ENCODE assay signal across 7 mouse cellular contexts in the genomic region with DNA sequence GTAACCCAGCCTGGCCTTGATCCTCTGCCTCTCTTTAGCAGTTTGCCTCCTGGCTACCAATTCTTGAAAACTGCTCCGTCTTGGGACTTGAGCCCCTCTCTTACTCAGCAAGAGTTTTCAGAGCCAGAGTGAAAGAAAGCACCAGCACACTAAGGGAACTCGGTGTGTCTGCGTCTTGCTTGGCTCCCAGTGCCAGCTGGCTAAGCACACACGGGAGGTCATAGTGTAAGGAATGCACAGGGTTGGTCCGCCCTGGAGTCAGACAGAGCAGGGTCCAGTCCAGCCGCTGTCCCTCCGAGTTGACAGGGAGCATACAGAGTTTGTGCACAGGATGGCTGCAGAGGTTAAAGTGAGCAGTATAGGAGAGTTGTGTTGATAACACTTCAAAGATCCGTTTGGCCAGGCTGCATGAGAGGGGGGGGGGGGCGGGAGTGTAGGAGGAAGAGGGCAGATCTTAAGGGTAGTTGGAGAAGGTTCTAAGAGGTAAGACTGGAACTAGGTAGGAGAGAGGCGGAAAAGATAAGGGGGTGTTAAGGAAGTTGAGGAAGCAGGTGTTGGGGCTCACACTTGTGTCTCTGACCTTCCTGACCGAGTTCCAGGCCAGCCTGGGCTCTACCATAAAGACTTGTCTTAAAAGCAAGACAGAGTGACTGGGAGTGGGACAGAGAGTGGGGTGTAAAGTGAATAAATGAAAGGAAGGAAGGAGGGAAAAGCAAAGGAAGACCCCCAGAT. TPM values are rescaled to one million over a fixed set of nuclear protein-coding genes. Genes with fewer than 3 reads are reported as not detected.
DNase-seq lines count a peak whose midpoint lies in the region; ATAC-seq and TF ChIP-seq lines count a peak whose summit lies in the region.

No protein-coding gene starts in this region.

- peak overlapping the region; percentile 23; the same call in 1 of the 2 replicates for H3K4me2 ChIP-seq in stomach, embryonic 16.5 days (ENCODE audit: low read depth, low read length)

- H3K9ac ChIP-seq in ES-E14 (ENCODE audit: insufficient read depth, low read depth, low read length, poor library complexity, severe bottlenecking), result peak overlapping the region; percentile 1; the same call in 1 of the 2 replicates
- H3K9ac ChIP-seq in stomach, embryonic 16.5 days (ENCODE audit: low read length), result no peak overlapping the region

- peaks cover 8% of the 10 kb centered on the region; the same call in 1 of the 2 replicates for H3K36me3 ChIP-seq in ES-E14 (ENCODE audit: control insufficient read depth, insufficient read depth, low read length, poor library complexity, severe bottlenecking)
- peaks cover 18% of the 10 kb centered on the region for H3K36me3 ChIP-seq in heart, embryonic 10.5 days
- 0 out of 2 replicates have a peak, but pooled peaks cover 4% of the 10 kb centered on the region for H3K36me3 ChIP-seq in stomach, embryonic 16.5 days (ENCODE audit: control insufficient read depth, insufficient read depth, low read length)

- in situ Hi-C loops in ES-E14 (cut with MboI; ENCODE audit: low sequenced_read_pairs in 2 of 2, unreplicated experiment in 2 of 2), result no loop called here

- DNase-seq in ES-E14 (ENCODE audit: low read depth, low spot score), result no peak
- peak; percentile 28 for DNase-seq in adrenal gland, postnatal 25 days
- peak; percentile 79 for DNase-seq in heart, embryonic 10.5 days (ENCODE audit: low spot score)
- peak; percentile 75 to 89 for DNase-seq in kidney, postnatal 25 days
- DNase-seq in Muller cell, postnatal 12 days (ENCODE audit: inconsistent ontology term), result no peak
- DNase-seq in ovary, postnatal 14 days (ENCODE audit: low spot score), result no peak

- no peak for ATAC-seq in stomach, embryonic 16.5 days (ENCODE audit: insufficient read depth, low FRiP score)

- no peaks in the 10 kb centered on the region for H3K9me3 ChIP-seq in ES-E14 (ENCODE audit: control insufficient read depth, insufficient read depth, low read depth, low read length)
- no peaks in the 10 kb centered on the region for H3K9me3 ChIP-seq in heart, embryonic 10.5 days
- H3K9me3 ChIP-seq in stomach, embryonic 16.5 days (replicated peaks; ENCODE audit: control insufficient read depth, low read length), result no peaks in the 10 kb centered on the region

- peak overlapping the region in 1 of 2 experiments; percentile 3; a peak in 1 of 4 replicates for H3K4me3 ChIP-seq in ES-E14 (ENCODE audit: insufficient read depth in 1 of 2, low read depth in 1 of 2, low read length in 2 of 2, poor library complexity in 1 of 2, severe bottlenecking in 1 of 2)
- H3K4me3 ChIP-seq in heart, embryonic 10.5 days, result peak overlapping the region; percentile 18
- no peak overlapping the region for H3K4me3 ChIP-seq in stomach, embryonic 16.5 days (replicated peaks; ENCODE audit: low read length)

- H3K4me1 ChIP-seq in ES-E14 (ENCODE audit: control insufficient read depth in 2 of 2, insufficient read depth in 2 of 2, low read length in 2 of 2, poor library complexity in 1 of 2), result peaks cover 18 to 31% of the 10 kb centered on the region in 2 experiments
- peaks cover 64% of the 10 kb centered on the region for H3K4me1 ChIP-seq in heart, embryonic 10.5 days
- peaks cover 51% of the 10 kb centered on the region for H3K4me1 ChIP-seq in stomach, embryonic 16.5 days (ENCODE audit: control insufficient read depth, insufficient read depth, low read length)

- 24% methylated on average over 10 of the region's 11 CpGs for WGBS in heart, embryonic 10.5 days
- WGBS in stomach, embryonic 16.5 days, result 33% methylated on average over 11 of the region's 11 CpGs

- no peaks in the 10 kb centered on the region for H3K27me3 ChIP-seq in heart, embryonic 10.5 days (ENCODE audit: insufficient read depth, poor library complexity, severe bottlenecking)
- H3K27me3 ChIP-seq in stomach, embryonic 16.5 days (ENCODE audit: control insufficient read depth, insufficient read depth, low read length), result no peaks in the 10 kb centered on the region

- peak overlapping the region; percentile 88; the same call in 1 of the 2 replicates for H3K27ac ChIP-seq in ES-E14 (ENCODE audit: insufficient read depth, low read depth, low read length, poor library complexity, severe bottlenecking)
- peak overlapping the region; percentile 80 for H3K27ac ChIP-seq in heart, embryonic 10.5 days
- H3K27ac ChIP-seq in stomach, embryonic 16.5 days (ENCODE audit: low read length), result peak overlapping the region; percentile 77

TF ChIP-seq in ES-E14, 5 proteins besides CTCF, POLR2A, EP300 and RAD21:
- TF ChIP-seq MAFK (IDR thresholded peaks at IDR 0.05; ENCODE audit: insufficient read depth, low read depth, low read length) (no peak), ZC3H11A (IDR thresholded peaks at IDR 0.05; ENCODE audit: borderline replicate concordance, low read depth, low read length) (no peak), CHD2 (IDR thresholded peaks at IDR 0.05; ENCODE audit: low read depth, low read length) (no peak), ZNF384 (IDR thresholded peaks at IDR 0.05; ENCODE audit: low read depth, low read length) (no peak), HCFC1 (IDR thresholded peaks at IDR 0.05; ENCODE audit: borderline replicate concordance, insufficient read depth, low read length) (no peak)

RNA-seq across cellular contexts. Expression of a gene that starts 4.6 kb away (rescaled TPM):
- total RNA-seq in ES-E14 (2012; rRNA removed), result 8.5 and 9.8 TPM in 2 replicates
- total RNA-seq in adrenal gland, postnatal 25 days (2021), result 21.6 and 23.5 TPM in 2 replicates
- polyA plus RNA-seq in heart, embryonic 10.5 days (2016; fragmentation: Nextera tagmentation; extraction: Ambion mirVana), result 11.2 and 11.8 TPM in 2 replicates
- 11.6 and 12.4 TPM in 2 replicates for polyA plus RNA-seq in stomach, embryonic 16.5 days (2015; fragmentation: Nextera tagmentation; extraction: Ambion mirVana)

RNA-seq across cellular contexts. Expression of a gene that starts 50.4 kb away (rescaled TPM):
- total RNA-seq in ES-E14 (2012; rRNA removed), result 5.4 and 6.3 TPM in 2 replicates
- total RNA-seq in adrenal gland, postnatal 25 days (2021), result 32.5 and 35.6 TPM in 2 replicates
- polyA plus RNA-seq in heart, embryonic 10.5 days (2016; fragmentation: Nextera tagmentation; extraction: Ambion mirVana), result 41.9 and 60.6 TPM in 2 replicates
- 66.5 and 85.4 TPM in 2 replicates for polyA plus RNA-seq in stomach, embryonic 16.5 days (2015; fragmentation: Nextera tagmentation; extraction: Ambion mirVana)

Comparison
In these comparisons a context has a peak if more than half of its experiments do, and no peak if none do; other contexts are left out.
1. DNase-seq: peak in adrenal gland, postnatal 25 days (single experiment), heart, embryonic 10.5 days (single experiment) and kidney, postnatal 25 days (2 of 2); none in ES-E14 (single experiment), Muller cell, postnatal 12 days (single experiment) and ovary, postnatal 14 days (single experiment).
2. Peak in every context shown above with its lines, with median percentiles within 50 percentile points of each other: H3K27ac ChIP-seq.